Mouse (Mus musculus) ES-E14 (cell line): ENCODE measurements around the gene Dnaaf1.

Source experiments
- CHD2 ChIP-seq: IDR thresholded peaks from 2 replicates; pipeline ENCODE4 v1.6.1; 2014; ENCODE audit warnings: mild to moderate bottlenecking, low read depth, low read length, inconsistent platforms
- HCFC1 ChIP-seq: IDR thresholded peaks from 2 replicates; pipeline ENCODE4 v1.6.1; 2012; ENCODE audit warnings: low read length, inconsistent platforms, borderline replicate concordance; ENCODE audit not compliant: insufficient read depth
- MAFK ChIP-seq: IDR thresholded peaks from 2 replicates; pipeline ENCODE4 v1.6.1; 2014; ENCODE audit warnings: mild to moderate bottlenecking, low read depth, low read length, inconsistent platforms; ENCODE audit not compliant: insufficient read depth
- ZC3H11A ChIP-seq: IDR thresholded peaks from 2 replicates; pipeline ENCODE4 v1.6.1; 2012; ENCODE audit warnings: low read depth, mild to moderate bottlenecking, inconsistent platforms, low read length, borderline replicate concordance
- ZNF384 ChIP-seq: IDR thresholded peaks from 2 replicates; pipeline ENCODE4 v1.6.1; 2012; ENCODE audit warnings: low read depth, low read length, inconsistent platforms

GRCm38 (mm10) chr8:119563849-119564251 lies 11.2 kb upstream of the Dnaaf1 start:
- no peak for TF ChIP-seq HCFC1
- TF ChIP-seq MAFK, result no peak
- no peak for TF ChIP-seq CHD2
- no peak for TF ChIP-seq ZC3H11A
- TF ChIP-seq ZNF384, result no peak
